Mouse (Mus musculus) right cerebral cortex, postnatal 4 days (tissue): Measurements from ENCODE around the gene Katnbl1.
"Not testable (repeated sequence)": the region's sequence is repeated elsewhere in the genome, so short reads cannot be mapped to it uniquely, and the experiment has no call there.

Experiments used
- DNase-seq: peaks from one replicate; pipeline ENCODE4 v3.0.0-alpha.2; 2022

Gene Katnbl1

DNA sequence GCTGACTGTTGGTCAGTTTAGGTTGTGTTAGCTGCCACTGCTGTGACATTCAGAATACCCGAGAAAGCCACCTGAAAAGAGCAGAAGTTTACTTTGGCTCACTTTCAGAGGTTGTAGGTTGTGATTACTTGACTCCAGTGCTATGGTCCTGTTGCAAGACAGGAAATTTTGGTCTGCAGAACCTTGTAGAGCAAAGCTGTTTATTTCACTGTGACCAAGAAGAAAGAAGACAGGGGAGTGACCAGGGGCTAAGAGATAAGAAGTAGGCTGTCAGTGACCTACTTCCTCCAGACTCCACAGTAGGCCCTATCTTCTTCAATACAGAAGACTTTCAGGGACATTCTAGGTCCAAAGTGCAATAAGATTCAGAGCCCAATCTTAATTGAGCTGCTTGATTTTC lies 17.6 kb downstream of the Katnbl1 start:
- DNase-seq = no peak

- DNase-seq = no peak
These were observed 28.0 kb downstream of the Katnbl1 start for GRCm38 (mm10) chr2:112407030-112407429.

GRCm38 (mm10) chr2:112425308-112425707 lies 46.3 kb downstream of the Katnbl1 start:
- DNase-seq = no peak

GRCm38 (mm10) chr2:112428534-112428933 lies 49.5 kb downstream of the Katnbl1 start:
- not testable (repeated sequence) for DNase-seq

DNA sequence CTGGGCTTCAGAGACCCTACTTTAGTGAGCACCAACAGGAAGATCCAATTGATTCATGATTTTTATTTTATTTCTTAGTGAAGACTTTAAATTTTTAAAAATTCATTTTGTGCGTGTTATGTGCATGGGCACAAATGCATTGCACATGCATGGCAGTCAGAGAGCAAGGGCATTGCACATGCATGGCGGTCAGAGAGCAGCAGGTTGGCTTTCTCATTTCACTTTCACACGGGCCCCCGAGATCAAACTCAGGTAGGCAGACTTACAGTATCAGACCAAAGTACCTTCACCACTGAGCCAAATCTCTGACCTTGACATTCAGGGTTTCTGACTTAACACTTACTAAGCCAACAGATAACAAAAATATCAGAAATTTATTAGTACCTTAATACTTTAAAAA lies 50.7 kb downstream of the Katnbl1 start:
- no peak for DNase-seq

DNA sequence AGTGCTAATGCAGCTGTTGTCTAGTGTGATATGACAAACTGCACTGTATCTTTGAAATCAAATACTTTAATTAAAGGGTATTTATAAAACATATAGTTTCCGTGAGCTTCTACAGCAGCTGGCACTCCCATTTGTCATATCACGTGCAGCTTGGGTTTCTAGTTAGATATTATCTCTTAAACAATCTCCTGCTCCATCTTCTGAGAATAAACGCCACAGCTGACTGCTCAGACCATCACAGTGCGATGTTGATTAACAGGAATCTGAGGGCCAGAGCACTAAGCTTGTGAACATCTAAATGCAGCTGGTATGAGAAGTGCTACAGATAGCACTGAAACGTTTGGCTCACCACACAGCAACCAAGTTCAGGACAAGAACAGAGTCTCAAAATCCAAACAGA lies 51.4 kb downstream of the Katnbl1 start:
- no peak for DNase-seq

DNA sequence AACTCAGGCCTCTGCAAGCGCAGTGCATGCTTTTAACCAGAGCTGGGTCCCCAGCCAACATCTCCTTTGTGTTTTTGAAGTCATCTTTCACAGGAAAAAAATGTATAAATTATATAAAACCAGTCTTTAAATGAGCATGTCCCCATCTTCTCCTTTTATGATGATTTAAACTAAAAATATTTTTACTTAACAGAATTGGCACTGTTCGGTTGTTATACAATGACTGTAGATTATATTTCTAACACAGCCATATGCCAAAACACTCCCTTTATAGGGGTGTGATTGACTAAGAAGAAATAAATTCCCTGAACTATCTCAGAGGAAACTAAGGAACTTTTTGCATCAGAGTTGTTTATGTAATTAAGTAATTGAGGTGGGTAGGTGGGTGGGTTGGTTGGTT lies 53.5 kb downstream of the Katnbl1 start:
- no peak for DNase-seq

GRCm38 (mm10) chr2:112433359-112433758 lies 54.3 kb downstream of the Katnbl1 start:
- DNase-seq = no peak

- no peak for DNase-seq
These were observed 57.3 kb downstream of the Katnbl1 start for GRCm38 (mm10) chr2:112436292-112436691.

DNA sequence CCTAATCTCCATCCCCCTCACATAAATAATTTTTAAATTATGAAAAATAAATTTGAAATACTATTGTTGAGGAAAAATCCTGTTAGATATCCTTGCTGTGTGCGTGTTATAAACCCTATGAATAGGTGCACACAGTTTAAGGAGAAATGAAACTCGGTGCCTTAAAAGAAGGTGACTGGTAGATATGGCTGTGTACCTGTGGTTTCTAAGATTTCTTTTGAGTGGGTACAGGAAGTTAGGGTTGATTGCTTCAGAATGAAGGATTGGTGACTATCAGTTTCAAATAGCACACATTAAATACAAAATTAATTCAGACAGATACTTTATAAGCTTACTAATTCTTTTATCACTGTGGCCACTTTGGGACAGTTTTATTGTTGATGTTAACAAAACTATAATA lies 58.6 kb downstream of the Katnbl1 start:
- DNase-seq = no peak

DNA sequence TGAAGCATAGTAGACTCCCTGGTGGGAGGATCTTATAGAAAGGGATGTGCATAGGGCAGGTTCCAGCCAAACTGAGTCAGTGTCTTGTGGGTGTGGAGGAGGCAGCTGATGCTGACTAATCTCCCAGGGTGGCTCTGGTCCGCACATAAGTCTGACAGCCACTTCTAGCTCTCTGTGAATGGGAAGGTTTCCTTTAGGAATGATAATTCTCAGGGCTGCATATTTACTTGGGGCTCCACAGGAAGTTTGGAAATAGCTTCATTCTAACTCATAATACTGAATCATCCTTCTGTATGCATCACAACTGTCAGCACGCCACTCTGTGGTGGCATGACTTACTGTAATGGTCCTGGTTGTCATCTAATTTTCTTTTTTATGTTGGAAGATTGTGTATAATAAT lies 64.5 kb downstream of the Katnbl1 start:
- DNase-seq = no peak

GRCm38 (mm10) chr2:112445511-112445910 lies 66.5 kb downstream of the Katnbl1 start:
- no peak for DNase-seq

DNA sequence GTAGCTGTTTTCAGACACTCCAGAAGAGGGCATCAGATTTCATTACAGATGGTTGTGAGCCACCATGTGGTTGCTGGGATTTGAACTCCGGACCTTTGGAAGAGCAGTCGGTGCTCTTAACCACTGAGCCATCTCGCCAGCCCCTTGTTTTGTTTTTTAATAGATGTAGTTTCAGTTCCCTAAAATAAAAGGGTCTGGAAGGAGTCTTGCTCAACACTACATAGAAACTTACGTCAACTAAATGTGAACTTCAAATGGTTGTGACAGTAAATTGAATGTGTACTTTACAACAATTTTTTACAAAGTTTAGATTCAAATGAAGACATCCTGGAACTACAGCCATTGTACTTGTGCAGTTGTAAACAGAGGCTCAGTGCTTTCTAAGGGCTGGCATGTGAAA lies 69.0 kb downstream of the Katnbl1 start:
- not testable (repeated sequence) for DNase-seq

DNA sequence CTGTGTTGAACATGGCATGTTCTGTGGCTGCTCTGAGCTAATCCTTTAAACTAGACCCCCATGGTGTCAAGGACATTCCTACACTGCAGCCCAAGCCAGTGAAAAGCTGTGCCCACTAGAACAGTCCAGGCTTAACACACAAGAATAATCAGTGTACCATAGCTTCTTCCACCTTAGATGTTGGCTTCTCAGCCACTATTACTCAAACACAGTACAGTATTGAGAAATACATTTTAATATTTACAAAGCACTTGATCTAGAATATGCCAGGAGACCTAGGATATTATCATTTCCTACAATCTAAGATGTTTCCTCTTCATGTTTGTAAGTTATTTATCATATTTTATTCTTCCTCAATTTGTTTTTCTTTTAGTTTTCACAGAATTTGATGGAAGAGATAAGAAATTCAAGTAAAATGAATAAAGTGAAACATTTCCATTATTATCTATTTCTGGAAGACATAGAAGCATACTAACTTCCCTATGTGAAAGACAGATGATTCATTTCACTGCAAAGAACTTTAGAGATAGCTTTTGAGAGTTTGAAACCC lies 69.6 kb downstream of the Katnbl1 start:
- DNase-seq = no peak

DNA sequence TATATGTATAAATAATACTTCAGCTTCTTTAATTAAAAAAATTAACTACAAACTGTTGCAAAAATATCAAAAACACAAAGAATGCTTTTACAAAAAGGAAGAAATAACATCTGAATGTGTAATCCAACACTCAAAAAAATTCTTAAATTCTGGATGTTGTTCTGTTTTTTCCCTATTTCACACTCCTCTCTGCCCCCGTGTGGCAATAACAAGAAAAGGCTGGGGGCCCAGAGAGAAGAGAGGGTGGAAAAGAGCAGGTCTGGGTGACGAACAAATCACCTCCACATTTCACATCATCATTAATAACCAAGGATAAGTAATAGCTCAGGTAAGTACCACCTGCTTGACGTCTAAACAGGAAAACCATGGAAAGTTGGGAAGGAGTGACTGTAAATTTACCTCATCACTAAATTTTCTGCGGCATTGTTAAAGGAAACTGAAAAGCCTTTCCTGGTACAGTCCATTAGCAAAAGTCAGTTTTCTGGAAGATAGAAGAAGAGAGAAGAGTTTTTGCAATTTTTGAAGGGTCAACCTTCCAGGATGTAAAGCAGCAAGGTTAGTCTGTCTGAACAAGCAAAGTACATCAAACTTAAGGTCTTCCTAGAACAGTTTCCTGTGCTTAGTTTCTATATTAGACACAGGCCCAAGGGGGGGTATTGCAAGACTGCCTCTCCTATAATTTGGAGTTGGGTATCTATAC lies 70.7 kb downstream of the Katnbl1 start:
- DNase-seq = no peak

DNA sequence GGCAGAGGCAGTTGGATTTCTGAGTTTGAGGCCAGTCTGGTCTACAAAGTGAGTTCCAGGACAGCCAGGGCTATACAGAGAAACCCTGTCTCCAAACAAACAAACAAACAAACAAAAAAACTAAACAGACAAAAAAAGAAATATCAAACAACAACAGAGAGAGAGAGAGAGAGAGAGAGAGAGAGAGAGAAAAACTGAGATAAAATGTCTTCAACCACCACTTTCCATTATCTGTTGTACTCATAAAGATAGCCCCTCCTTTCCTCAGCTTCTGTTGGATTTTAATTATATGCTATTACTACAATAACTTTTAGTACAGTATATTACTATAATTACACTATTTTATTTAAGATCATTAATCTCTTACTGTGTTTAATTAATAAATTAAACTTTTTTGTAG lies 73.5 kb downstream of the Katnbl1 start:
- not testable (repeated sequence) for DNase-seq

DNA sequence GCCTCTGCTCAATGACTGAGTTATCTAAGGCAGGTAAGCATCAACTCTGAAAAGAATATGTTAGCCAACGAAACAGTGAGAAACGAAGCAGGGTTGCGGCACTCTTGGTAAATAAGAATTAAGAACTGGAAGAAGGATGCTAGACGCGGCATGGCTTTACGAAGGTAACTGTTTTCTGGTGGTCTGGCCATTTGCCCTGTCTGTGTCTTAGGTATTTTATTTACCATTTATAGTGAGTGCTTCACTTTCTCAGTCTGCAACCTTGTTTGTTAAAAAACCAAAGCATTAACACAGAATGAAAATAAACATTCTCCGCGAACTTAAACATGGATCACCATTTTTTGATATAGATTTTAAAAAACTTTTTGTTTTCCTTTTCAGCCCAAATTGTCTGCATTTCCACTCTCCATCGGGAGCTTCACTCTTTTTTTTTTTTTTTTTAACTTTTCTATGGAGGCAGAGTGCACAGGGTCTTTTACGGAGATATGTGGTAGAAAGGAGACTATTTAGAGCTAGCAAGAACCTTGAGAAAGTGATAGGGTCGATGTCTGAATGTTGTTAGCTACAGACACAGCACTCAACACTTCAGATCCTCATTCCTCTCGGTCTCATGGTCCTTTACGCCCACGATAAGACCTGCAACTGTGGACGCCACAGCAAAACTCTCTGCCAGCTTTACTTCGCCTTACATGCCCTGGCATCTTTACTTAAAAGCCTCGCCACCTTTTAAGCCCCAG lies 75.3 kb downstream of the Katnbl1 start:
- no peak for DNase-seq

GRCm38 (mm10) chr2:112454862-112455564 lies 76.0 kb downstream of the Katnbl1 start, which contains the start of gene Emc7:
Emc7 (plus strand) TSS chr2:112454997.
- peak; percentile 99 for DNase-seq

- no peak for DNase-seq
These were observed 81.5 kb downstream of the Katnbl1 start for GRCm38 (mm10) chr2:112460557-112460956.
